Mouse (Mus musculus) mesoderm, embryonic 11.5 days (tissue): ENCODE data around the gene Hacl1.

Experiments used
- DNase-seq: peaks from one replicate; pipeline ENCODE4 v3.0.0-alpha.2; 2012; ENCODE audit warnings: low read depth, low spot score

Hacl1 gene

DNA sequence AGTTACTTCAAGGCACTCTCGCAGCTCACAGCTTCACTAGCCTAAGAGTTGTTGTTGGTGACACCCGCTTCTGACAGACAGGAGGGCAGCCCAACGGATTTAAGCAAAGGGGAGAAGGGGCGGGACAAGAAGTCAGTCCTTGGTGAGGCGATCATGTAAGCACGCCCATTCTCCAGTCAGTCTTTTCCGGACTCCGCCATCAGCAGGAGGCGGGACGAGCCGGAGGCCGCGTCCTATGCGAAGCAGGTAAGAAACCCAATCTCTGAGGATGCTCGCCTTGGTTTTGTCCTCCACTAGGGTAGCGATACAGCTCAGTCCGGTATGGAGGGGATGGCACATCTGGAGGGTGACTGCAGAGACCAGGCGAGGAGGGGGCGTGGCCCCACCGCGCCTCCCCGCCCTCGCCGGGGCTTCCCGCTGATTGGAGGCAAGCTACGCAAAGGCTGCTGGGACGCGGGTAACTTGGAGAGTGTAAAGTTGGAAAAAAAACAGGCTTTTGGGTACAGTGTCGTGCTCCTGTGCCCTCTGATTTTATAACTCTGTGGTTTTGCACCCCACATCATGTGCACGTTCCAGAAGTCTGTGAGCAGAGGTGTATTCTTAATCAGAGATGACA is at the start of gene Hacl1, which contains the start of gene Btd:
Gene Hacl1, minus strand, starts transcription at position 397 of the 616 bp plus-strand sequence.
Gene Btd, plus strand, starts transcription at position 139 of the 616 bp plus-strand sequence.
- peak; percentile 91 for DNase-seq

DNA sequence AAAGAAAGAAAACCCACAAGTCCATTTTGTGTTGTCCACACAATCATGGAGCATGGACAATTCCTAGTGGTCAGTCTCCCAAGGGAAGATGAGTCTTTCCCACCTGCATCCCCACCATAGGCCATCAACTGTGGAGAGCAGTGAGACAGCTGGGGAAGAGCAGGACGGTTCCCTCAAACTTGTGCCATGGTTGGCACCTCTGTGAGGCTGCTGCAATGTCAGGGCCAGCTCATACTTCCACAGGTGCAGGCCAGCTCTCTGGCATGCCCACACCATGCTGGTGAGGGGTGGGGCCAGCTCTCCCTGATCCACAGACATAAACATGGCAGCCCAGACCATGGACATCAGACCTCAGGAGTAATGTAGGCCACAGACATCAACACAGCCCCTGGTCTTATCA is 45.1 kb upstream of the Hacl1 start:
- DNase-seq, result no peak

DNA sequence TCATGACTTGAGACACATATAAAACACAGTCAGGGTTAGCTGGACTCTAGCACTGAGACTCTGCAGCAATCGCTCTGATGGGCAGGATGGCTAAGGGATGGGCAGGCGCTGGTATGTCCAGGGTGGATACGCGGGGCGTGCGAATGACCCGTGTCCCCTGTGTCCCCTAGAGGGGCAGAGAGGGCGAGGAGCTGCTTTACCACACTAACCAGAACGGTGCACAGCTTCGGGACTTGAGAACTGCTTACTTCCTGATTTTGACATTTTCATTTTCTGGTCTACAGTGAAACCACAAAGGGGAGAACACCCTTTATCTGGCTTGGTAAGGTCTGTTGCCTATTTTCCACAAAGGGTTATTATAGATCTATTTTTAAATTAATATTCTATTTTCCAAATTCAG is 44.6 kb upstream of the Hacl1 start:
- DNase-seq, result no peak

DNA sequence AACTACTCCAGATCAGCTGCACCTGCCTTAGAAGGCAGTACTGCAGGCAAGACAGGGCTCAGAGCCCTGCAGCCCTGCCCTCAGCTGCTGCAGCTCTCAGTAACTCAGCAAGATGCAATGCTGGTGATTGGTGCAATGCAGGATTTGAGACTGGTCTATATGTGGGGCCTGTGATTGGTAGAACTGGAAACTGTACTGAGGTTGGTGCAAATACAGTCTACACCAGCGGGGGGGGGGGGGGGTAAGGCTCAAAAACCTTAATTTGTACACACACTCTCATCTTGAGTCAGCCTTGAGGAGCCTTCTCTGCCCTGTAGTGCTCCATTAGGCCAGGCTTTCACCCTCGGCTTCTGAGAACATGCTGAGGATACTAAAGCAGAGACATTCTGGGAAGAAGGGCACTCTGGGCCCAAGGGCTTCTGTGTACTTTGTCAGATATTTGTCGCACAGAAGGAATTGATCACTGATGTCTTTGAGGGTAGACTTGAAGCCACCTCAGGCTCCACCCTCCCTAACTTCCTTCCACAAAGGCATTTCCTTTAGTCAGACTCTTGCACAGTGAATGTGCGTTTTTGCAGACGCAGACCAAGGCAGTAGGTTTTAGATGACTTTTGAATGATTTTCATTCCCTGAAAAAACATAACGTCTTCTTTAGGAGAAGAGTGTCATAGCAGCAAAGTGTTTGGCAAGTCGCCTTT is 43.4 kb upstream of the Hacl1 start:
- DNase-seq, result no peak

DNA sequence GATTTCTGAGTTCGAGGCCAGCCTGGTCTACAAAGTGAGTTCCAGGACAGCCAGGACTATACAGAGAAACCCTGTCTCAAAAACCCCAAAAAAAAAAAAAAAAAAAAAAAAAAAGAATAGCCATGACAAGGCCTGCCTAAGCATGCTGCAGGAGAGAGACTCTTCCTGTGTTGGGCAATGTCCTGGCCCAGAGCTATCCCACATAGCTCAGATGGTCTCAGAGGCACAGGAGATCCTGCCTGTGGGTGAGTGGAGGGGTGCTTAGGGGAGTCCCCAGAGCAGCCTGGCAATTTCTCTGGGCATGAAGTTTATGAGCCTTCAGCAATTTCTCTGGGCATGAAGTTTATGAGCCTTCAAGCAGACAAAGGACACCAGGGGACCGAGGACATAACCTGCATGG is 42.5 kb upstream of the Hacl1 start:
- no peak for DNase-seq

DNA sequence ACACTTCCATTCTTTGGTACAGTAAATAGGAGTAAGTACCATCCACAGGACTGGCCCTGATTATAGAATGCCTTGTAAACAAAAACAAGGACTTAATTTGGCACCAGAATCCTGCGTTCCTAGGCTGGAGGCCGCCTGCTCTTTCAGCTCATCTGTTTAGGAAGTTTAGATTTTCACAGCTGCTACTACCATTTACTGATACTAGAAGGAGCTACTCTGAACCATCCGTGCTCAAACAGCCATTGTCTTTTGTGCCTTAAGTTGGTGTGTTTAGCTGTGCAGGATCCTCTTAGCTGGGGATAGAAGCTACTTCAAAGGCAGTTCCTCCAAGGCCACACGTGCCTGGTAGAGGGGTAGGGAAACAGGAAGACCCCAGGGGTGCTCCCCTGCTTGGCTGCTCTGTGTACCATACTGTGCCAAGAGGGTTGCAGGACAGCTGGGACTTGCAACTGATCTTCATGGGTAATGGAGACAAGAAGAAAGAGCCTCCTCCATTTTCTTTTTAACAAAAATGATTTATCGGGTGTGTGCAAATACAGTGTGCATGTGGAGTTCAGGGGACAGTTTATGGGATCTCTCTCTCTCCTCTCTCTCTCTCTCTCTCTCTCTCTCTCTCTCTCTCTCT is 41.0 kb upstream of the Hacl1 start:
- DNase-seq, result no peak

DNA sequence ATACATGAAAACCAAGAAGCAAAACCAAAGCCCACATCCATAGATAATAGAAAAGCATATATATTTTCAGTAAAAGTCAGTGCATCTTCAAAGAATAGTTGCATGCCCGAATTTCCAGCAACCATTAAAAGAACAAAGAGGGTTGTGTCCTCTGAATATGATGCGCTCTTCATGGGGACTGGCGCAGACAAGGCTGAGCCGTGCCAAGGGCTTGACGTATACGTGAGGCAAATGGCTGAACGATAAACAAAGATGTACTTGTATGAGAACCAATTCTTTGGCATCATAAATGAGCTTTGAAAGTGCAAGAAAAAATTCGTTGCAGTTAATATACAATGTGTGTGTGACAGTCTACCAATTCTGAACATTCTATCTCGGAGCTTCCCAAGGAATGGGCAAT is 40.2 kb upstream of the Hacl1 start:
- no peak for DNase-seq

DNA sequence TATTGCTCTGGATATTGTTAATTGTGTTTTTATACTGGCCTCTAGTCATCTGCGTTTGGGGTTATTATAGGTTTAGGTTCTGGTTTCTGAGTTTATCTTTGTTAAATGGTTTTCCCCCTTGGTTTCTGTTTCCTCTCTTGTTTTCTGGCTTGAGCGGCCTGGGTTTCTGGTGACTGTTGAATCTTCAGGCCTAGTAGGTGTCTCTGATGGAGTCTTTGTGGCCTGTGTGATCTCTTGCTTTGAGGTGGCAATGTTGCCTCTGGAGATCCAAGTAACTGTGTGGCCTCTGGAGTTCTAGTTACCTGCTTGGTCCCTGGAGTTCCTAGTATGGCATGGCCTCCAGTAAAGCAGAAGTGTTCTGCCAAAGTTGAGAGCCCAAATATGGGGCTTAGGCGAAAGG is 39.6 kb upstream of the Hacl1 start:
- DNase-seq, result no peak

DNA sequence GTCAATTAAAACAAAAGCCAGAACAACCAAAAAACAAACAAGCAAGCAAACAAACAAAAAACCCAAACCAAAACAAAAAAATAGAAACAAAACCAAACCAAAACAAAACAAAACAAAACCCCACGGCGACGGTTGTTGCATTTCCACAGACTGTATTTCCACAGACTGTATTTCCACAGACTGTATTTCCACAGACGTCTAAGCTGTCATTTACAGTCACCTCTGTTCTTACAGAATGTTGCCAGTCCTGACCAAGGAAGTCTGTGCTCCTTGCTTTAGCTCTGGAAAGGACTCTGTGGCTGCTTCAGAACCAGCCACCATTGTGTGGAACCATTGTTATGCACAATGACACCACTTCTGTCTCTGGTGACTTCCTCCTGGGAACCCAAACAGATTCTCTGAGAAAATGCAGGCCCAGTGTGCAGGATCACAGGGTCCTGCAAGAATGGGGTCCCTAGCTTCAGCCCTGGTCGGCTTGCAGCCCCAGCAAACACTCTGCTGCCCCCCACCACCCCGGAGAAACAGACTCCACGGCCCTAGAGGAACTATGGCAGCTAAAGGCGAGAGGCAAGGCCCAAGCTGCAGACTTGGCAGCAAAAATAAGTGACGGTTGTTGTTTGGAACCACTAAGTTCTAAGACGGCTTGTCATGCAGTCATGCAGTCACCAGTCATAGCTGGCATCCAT is 30.7 kb upstream of the Hacl1 start:
- DNase-seq, result no peak

DNA sequence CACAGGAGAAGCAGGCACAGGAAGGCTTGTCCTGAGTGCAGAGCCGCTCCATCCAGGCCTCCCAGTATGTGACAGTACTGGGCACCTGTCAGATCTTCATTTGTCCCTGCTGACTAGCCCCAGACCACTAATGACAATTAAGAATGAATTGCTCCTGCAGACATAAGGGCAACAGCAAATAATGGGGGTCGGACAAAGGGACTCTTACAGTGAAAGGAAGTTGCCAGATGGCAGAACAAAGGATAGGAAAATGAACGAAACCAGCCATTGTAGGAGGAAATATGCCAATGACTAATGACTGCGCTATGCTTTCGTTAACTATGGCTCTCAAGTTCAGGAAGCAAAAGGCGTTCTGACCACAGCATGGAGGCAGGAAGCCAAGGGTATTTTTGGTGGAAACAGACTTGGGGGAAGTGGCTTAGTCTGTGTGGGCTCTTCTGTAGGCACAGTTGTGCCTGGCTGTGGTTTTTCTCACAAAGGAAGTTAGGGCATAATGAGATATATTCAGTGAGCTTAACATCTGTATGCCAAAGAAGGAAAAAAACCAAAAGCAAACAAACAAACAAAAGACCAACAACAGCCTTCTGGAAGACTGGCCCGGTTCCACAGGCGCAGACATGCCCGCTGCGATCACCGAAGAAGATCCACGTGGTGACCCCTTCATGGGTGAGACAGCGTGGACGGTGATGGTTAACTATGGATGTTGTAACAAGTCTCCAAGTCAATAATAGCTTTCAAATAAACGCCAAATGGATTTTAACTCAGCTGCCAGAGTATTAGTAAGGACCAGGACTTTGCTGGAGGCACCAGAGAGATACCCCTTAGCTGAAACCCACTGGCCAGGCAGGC is 28.8 kb upstream of the Hacl1 start:
- DNase-seq, result peak; percentile 57

DNA sequence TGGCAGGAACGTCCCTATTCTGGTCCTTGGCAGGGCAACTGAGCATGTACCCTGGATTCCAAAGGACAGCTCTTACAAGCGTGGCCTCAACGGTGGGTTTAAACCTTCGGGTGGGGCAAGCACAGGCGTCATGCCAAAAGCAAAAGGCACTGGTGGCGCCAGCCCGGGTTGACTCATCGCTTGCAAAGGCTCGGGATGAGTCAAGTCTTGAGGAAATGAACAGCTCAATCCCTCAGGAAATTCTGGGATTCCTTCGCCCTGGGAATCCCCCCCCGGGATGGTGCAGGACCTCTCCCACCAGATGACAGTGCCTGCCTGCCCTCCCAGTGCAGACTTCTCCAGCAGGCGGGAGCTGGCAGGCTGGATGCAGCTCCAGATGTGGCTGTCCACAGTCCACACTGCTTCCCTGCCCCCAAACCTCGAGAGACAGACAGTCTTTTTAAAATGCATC is 28.1 kb upstream of the Hacl1 start:
- DNase-seq, result no peak

DNA sequence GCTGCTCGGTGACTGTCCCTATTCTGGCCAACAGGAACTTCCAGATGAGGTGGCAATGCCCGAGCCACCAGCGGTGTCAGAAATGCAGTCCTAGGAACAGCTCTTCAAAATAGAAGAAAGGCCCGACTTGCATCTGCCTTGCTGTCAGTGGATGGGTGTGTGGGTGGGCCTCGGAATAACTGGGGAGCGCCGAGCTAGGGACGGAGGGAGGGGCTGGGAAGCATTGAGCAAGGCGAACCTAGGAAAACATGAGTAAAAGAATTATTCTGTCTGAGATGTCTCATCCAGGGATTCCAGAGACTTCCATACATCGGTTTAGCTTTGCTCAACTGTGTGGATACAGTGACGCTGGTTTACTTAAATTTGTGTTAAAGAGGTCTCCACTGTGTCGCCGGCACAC is 27.2 kb upstream of the Hacl1 start:
- DNase-seq, result no peak

DNA sequence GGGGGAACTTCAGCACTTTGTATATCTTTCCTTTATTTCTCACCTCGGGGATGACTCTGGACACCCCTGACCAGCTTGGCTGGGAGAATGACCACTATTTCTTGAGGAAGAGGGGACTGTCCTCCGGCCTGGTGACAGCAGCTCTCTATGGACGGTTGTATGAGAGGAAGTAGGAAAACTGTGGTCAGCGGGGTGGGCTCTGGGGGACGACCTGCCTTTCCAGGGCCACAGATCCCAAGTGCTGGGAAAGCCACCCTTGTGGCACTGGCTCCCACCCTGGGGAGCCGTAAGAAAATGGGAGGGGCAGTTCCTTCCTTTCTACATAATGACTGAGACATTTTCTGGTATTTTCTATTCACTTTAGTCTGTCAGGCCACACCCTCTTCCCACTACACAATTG is 26.7 kb upstream of the Hacl1 start:
- DNase-seq, result no peak

DNA sequence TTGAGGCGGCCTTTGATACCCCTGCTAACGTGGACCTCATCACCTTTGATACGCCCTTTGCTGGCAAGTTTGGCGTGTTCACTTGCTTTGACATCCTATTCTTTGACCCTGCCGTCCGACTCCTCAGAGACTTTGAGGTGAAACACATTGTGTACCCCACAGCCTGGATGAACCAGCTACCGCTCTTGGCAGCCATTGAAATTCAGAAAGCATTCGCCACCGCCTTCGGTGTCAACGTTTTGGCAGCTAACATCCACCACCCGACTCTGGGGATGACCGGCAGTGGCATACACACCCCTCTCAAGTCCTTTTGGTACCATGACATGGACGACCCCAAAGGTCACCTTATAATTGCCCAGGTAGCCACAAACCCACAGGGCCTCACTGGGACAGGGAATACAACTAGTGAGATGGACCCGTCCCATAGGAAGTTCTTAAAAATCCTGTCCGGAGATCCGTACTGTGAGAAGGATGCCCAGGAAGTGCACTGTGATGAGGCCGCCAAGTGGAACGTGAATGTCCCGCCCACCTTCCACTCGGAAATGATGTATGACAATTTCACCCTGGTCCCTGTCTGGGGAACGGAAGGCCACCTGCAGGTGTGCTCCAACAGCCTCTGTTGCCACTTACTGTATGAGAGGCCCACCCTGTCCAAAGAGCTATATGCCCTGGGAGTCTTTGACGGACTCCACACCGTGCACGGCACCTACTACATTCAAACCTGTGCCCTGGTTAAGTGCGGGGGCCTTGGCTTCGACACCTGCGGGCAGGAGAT is 26.0 kb upstream of the Hacl1 start:
- no peak for DNase-seq

DNA sequence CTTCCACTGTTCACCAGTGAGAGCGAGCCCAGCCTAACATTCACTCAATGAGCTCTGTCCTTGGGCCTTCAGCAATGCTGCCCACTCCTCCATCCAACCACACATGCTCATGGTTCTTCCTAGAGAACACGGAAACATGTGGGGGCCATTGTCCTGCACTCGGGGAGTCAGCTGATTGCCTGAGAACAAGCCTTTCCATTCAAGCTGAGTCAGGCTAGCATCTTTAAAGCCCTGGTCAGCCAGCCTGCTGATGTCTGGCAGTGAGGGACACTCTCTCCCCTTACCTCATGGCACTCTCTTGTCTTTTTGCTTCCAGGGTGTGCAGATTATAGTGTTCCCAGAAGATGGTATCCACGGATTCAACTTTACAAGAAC is 24.5 kb upstream of the Hacl1 start:
- DNase-seq, result no peak

DNA sequence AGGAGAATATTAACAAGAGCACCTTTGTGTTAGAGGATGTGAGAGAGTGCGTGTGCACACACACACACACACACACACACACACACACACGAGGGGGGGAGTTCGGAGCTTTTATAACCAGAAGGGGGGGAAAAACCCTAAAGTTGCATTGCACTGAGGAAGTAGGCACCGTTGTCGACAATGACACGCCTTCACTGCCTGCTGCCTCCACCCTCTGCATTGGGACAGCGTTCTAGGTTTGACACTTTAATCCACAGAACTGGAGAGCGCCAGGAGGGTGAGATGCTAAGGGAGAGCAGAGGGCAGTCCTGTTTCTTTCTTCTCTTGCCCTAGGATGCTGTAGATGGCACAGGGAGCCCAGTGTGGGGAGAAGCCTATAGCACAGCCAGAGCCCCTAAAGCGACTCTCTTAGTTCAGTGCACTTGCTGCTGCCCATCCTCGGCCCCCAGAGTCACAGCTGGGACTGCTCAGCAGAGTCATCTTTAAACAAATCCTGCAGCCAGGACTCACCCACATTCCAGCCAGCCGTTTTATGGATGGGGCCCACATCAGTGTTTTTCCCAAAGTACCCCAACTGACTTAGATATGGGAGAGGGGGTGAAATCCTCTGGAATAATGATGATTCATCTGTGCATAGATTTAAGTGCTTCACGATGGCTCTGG is 23.9 kb upstream of the Hacl1 start:
- DNase-seq, result no peak

DNA sequence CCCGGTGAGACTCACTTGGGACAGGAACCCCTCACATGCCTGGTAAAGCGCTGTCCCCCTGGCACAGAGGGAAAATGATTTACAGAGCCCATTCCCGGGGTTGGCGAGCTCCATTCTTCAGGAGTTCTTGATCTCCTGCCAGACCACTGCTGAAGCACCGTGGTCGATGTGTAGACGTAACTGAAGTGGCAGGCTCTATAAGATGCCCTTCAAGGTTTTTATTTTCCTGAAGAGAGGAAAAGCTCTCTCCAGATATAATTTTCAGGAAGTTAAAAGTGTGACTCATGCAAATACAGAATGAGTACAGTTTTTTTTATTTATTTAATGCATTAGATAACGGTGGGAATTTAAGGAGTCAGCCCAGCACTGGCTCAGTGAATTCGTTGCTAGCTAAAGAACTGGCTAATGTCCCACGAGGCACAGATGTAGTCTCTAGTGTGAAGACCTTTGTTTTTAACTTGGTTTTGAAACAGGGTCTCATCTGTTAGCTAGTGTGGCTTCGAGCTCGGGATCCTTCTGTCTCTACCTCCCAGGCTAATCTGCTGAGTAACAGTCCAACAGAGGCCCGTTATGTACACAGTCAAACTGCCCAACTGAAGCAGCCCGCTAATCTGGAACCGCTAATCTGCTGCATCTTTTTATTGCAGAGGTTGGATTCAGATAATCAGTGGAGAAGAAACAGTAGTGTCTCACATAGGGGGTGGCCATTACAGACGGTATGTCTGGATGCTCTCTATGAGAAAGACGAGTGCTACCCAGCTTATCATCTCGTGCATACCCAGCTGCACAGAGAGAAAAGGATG is 23.2 kb upstream of the Hacl1 start:
- no peak for DNase-seq

DNA sequence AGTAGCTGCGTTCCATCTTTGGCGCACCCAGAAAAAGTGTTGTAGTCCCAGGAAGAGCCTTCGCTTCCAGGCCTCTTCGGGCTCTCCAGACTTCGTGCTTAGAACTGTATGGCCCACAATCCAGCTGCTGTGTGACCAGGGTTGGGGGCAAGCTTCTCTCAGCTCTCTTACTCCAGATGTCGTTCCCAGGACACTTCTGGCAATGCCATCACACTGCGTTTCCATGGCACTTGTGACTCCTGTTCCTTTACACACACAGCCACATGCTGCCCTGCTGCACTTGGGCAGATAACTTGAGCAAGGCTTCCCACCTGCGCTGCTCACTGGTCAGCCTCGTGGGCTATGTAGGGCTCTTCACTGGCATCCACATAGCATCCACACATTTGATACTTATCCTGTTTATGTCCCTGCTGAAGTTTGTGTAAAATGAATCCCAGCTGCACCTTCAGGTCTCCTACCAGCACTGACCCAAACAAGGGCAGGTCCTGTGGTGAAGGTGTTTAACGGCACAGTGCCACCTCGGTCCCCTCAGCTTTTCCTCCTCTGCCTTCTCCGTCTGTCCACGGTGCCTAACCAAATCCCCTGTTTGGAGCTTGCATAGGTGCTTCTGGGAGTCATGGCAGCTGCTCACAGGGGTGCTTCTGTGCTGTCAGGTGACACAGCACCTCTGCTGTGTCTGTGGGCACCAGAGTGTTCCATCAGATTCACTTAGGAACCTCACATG is 22.5 kb upstream of the Hacl1 start:
- no peak for DNase-seq
